Comparison of ENCODE assay signal across 8 mouse cellular contexts in the genomic region with DNA sequence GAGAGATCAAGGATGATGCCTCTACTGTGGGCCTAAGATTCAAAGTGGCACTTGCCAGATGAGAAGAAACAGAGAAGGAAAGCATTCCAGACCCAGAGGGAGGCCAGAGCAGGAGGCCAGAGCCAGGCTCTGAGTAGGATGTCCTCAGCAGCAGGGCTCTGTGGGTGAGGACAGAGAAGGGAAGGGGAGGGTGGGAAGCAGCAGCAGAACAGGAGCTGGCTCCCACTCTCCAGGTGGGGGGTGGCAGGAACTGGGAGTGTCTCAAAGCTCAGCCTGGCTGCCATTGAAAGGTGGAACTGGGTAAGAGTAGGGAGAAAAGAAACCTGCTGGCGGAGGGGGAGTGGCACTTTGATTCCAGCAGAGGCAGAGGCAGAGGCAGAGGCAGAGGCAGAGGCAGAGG. TPM values are rescaled to one million over a fixed set of nuclear protein-coding genes. Genes with fewer than 3 reads are reported as not detected.
A peak's percentile ranks its signal among the peaks of the same experiment; 100 is the strongest.
DNase-seq lines count a peak whose midpoint lies in the region; ATAC-seq and TF ChIP-seq lines count a peak whose summit lies in the region.
"Had no signal": no experiment of that assay in that cellular context is flagged by ENCODE, and none has a peak within 500 bp of the region (broad histone marks: within the 10 kb centered on the region; RNA-seq: fewer than 3 reads in every experiment).

No protein-coding gene starts in this region.

- 75% methylated on average over 1 of the region's 1 CpGs for WGBS in kidney, embryonic 16.5 days
- 84% methylated on average over 1 of the region's 1 CpGs for WGBS in embryonic facial prominence, embryonic 10.5 days
- WGBS in forebrain, embryonic 16.5 days, result 80% methylated on average over 1 of the region's 1 CpGs

- no peak overlapping the region for H3K4me3 ChIP-seq in kidney, embryonic 16.5 days (ENCODE audit: low read length)
- no peak overlapping the region for H3K4me3 ChIP-seq in embryonic facial prominence, embryonic 10.5 days
- no peak overlapping the region for H3K4me3 ChIP-seq in forebrain, embryonic 16.5 days (replicated peaks; ENCODE audit: low read length)
- H3K4me3 ChIP-seq in myocyte, result no peak overlapping the region
- H3K4me3 ChIP-seq: liver, embryonic 13.5 days had no signal

- no peaks in the 10 kb centered on the region for H3K79me2 ChIP-seq in myocyte (ENCODE audit: control insufficient read depth, insufficient read depth)

- no peak for DNase-seq in kidney, postnatal 10 days
- DNase-seq in embryonic facial prominence, embryonic 10.5 days (ENCODE audit: low spot score), result no peak
- no peak for DNase-seq in ovary, postnatal 36 days (ENCODE audit: low spot score)
- no peak for DNase-seq in right cerebral cortex, postnatal 14 days
- DNase-seq: liver, embryonic 13.5 days had no signal

- H3K4me1 ChIP-seq in kidney, embryonic 16.5 days (ENCODE audit: insufficient read depth, low read length), result peaks cover 54% of the 10 kb centered on the region
- H3K4me1 ChIP-seq in embryonic facial prominence, embryonic 10.5 days, result peaks cover 66% of the 10 kb centered on the region
- H3K4me1 ChIP-seq in forebrain, embryonic 16.5 days (replicated peaks; ENCODE audit: control insufficient read depth, insufficient read depth, low read length), result peaks cover 24% of the 10 kb centered on the region

- no peaks in the 10 kb centered on the region for H3K27me3 ChIP-seq in kidney, embryonic 16.5 days (ENCODE audit: insufficient read depth, low read length)
- 0 out of 2 replicates have a peak, but pooled peaks cover 12% of the 10 kb centered on the region for H3K27me3 ChIP-seq in embryonic facial prominence, embryonic 10.5 days (replicated peaks; ENCODE audit: low read depth, poor library complexity, severe bottlenecking)
- H3K27me3 ChIP-seq in forebrain, embryonic 16.5 days (replicated peaks; ENCODE audit: control insufficient read depth, insufficient read depth, low read length), result no peaks in the 10 kb centered on the region
- no peaks in the 10 kb centered on the region for H3K27me3 ChIP-seq in myocyte (ENCODE audit: control insufficient read depth, insufficient read depth, insufficient read length)

- H3ac ChIP-seq in myocyte (ENCODE audit: control insufficient read depth, insufficient read length), result no peak overlapping the region

- H3K9me3 ChIP-seq in kidney, embryonic 16.5 days (ENCODE audit: low read length), result no peaks in the 10 kb centered on the region
- no peaks in the 10 kb centered on the region for H3K9me3 ChIP-seq in embryonic facial prominence, embryonic 10.5 days
- no peaks in the 10 kb centered on the region for H3K9me3 ChIP-seq in forebrain, embryonic 16.5 days (ENCODE audit: control insufficient read depth, low read length)
- H3K9me3 ChIP-seq: liver, embryonic 13.5 days had no signal

- no peak overlapping the region for H3K4me2 ChIP-seq in kidney, embryonic 16.5 days (replicated peaks; ENCODE audit: low read depth, low read length)
- no peak overlapping the region for H3K4me2 ChIP-seq in forebrain, embryonic 16.5 days (ENCODE audit: low read length)
- H3K4me2 ChIP-seq in myocyte (ENCODE audit: low read depth), result peak overlapping the region; percentile 78
- H3K4me2 ChIP-seq: liver, embryonic 13.5 days had no signal

- no peak overlapping the region for H3K9ac ChIP-seq in kidney, embryonic 16.5 days (replicated peaks; ENCODE audit: low read length)
- H3K9ac ChIP-seq in forebrain, embryonic 16.5 days (replicated peaks; ENCODE audit: low read depth, low read length), result no peak overlapping the region
- H3K9ac ChIP-seq: liver, embryonic 13.5 days had no signal

- ATAC-seq in kidney, embryonic 16.5 days (ENCODE audit: low FRiP score, low TSS enrichment), result no peak
- no peak for ATAC-seq in forebrain, embryonic 16.5 days

- no peaks in the 10 kb centered on the region for H3K36me3 ChIP-seq in kidney, embryonic 16.5 days (ENCODE audit: insufficient read depth, low read length)
- no peaks in the 10 kb centered on the region for H3K36me3 ChIP-seq in embryonic facial prominence, embryonic 10.5 days (replicated peaks)
- H3K36me3 ChIP-seq in forebrain, embryonic 16.5 days (ENCODE audit: control insufficient read depth, insufficient read depth), result no peaks in the 10 kb centered on the region
- H3K36me3 ChIP-seq in myocyte (ENCODE audit: control insufficient read depth, insufficient read depth), result no peaks in the 10 kb centered on the region
- H3K36me3 ChIP-seq: liver, embryonic 13.5 days had no signal

- H3K27ac ChIP-seq in kidney, embryonic 16.5 days (ENCODE audit: low read length), result peak overlapping the region; percentile 9; the same call in 1 of the 2 replicates
- peak overlapping the region; percentile 83 for H3K27ac ChIP-seq in embryonic facial prominence, embryonic 10.5 days (replicated peaks)
- H3K27ac ChIP-seq in forebrain, embryonic 16.5 days (ENCODE audit: low read length), result peak overlapping the region; percentile 74
- H3K27ac ChIP-seq: liver, embryonic 13.5 days had no signal

- no peak for TF ChIP-seq POLR2A in myocyte (IDR thresholded peaks at IDR 0.05; ENCODE audit: insufficient read length, low read depth)

TF ChIP-seq in myocyte, 11 proteins besides CTCF, POLR2A, EP300 and RAD21:
- TF ChIP-seq TCF12 (IDR thresholded peaks at IDR 0.05; ENCODE audit: insufficient read depth, poor library complexity, severe bottlenecking), result no peak
- no peak for TF ChIP-seq TCF3 (IDR thresholded peaks at IDR 0.05; ENCODE audit: insufficient read length, low read depth)
- no peak for TF ChIP-seq CEBPB (IDR thresholded peaks at IDR 0.05; ENCODE audit: insufficient read depth, poor library complexity, severe bottlenecking)
- TF ChIP-seq MAX (IDR thresholded peaks at IDR 0.05; ENCODE audit: low read depth), result no peak
- TF ChIP-seq E2F4 (IDR thresholded peaks at IDR 0.05; ENCODE audit: insufficient read depth), result no peak

RNA-seq across cellular contexts. Expression of a gene that starts 46.1 kb away (rescaled TPM):
- 4.4 and 5.3 TPM in 2 replicates for polyA plus RNA-seq in kidney, embryonic 16.5 days (2015; fragmentation: Nextera tagmentation; extraction: Ambion mirVana)
- 4.4 TPM in 2 replicates for polyA plus RNA-seq in embryonic facial prominence, embryonic 10.5 days (2016; fragmentation: Nextera tagmentation; extraction: Ambion mirVana)
- 9.3 and 12.6 TPM in 2 replicates for polyA plus RNA-seq in forebrain, embryonic 16.5 days (2015; fragmentation: Nextera tagmentation; extraction: Ambion mirVana)
- 21.1 TPM for polyA plus RNA-seq in myocyte (2012; fragmentation: generic; extraction: Trizol)

Comparison
In these comparisons a context has a peak if more than half of its experiments do, and no peak if none do; other contexts are left out.
1. H3K27ac ChIP-seq: peak in every context shown above with its lines; median percentile 83 in embryonic facial prominence, embryonic 10.5 days; 74 in forebrain, embryonic 16.5 days; 9 in kidney, embryonic 16.5 days.